Mouse (Mus musculus) bone marrow macrophage, adult 2 months (primary cell): ENCODE results near the gene Snx1.

Experiments used
- CTCF ChIP-seq: IDR thresholded peaks from 2 replicates; pipeline ENCODE4 v1.5.1; 2012; ENCODE audit warnings: low read depth, mild to moderate bottlenecking, low read length, moderate library complexity
- POLR2A ChIP-seq: IDR thresholded peaks from 2 replicates; pipeline ENCODE4 v1.6.1; 2012; ENCODE audit warnings: mild to moderate bottlenecking, low read depth, low read length, borderline replicate concordance

- TF ChIP-seq CTCF (no peak), POLR2A (no peak)
These were observed 73.7 kb downstream of the Snx1 start for GRCm38 (mm10) chr9:66052731-66053130.
